Mouse (Mus musculus): ENCODE measurements around the gene Drc1. TPM values are rescaled to one million over a fixed set of nuclear protein-coding genes. Genes with fewer than 3 reads are reported as not detected.

The Drc1 gene
- 1.8 TPM in 2 replicates for polyA plus RNA-seq (2015; fragmentation: Nextera tagmentation; extraction: Ambion mirVana)

GRCm38 (mm10) chr5:30281291-30281732 is at the start of gene Drc1:
Drc1 (plus strand) TSS chr5:30281388.
- Histone ChIP-seq H3K36me3 (no peaks in the 10 kb centered on the region), H3K9me3 (replicated peaks) (no peaks in the 10 kb centered on the region; the same call in 1 of the 2 replicates), H3K27me3 (peaks cover 31% of the 10 kb centered on the region), H3K27ac (no peak within 1 kb of the TSS), H3K4me2 (peak within 1 kb of the TSS; percentile 47), H3K4me1 (replicated peaks) (peaks cover 4% of the 10 kb centered on the region), H3K9ac (no peak within 1 kb of the TSS), H3K4me3 (replicated peaks) (peak within 1 kb of the TSS; percentile 30)
- WGBS (ENCODE audit: insufficient replicate concordance), result 10% methylated on average over 26 of the region's 26 CpGs
- ATAC-seq (ENCODE audit: low read depth) (no peak), DNase-seq (no peak)

GRCm38 (mm10) chr5:30231891-30232270 is 49.3 kb upstream of the Drc1 start:
- WGBS (ENCODE audit: insufficient replicate concordance), result 48% methylated on average over 16 of the region's 16 CpGs
- peak overlapping the region; percentile 70 for H3K9ac ChIP-seq

GRCm38 (mm10) chr5:30232271-30232971 is 48.8 kb upstream of the Drc1 start, which contains the start of gene Selenoi:
Selenoi (plus strand) TSS chr5:30232581.
- H3K4me2 ChIP-seq, result peak within 1 kb of the TSS; percentile 83

More at GRCm38 (mm10) chr5:30231891-30232270, 49.3 kb upstream of the Drc1 start:
- peak overlapping the region; percentile 90 for H3K4me3 ChIP-seq (replicated peaks)
- H3K4me2 ChIP-seq, result peak overlapping the region; percentile 83
- peaks cover 7% of the 10 kb centered on the region; the same call in 1 of the 2 replicates for H3K36me3 ChIP-seq
- peaks cover 45% of the 10 kb centered on the region for H3K4me1 ChIP-seq (replicated peaks)
- peak overlapping the region; percentile 29 for H3K27ac ChIP-seq
- DNase-seq (no peak), ATAC-seq (ENCODE audit: low read depth) (no peak)
- H3K9me3 ChIP-seq (replicated peaks), result no peaks in the 10 kb centered on the region; the same call in 1 of the 2 replicates
- no peaks in the 10 kb centered on the region for H3K27me3 ChIP-seq

GRCm38 (mm10) chr5:30233042-30233441 is 48.1 kb upstream of the Drc1 start:
- peak overlapping the region; percentile 83 for H3K4me2 ChIP-seq
- H3K27me3 ChIP-seq, result no peaks in the 10 kb centered on the region
- H3K9me3 ChIP-seq (replicated peaks), result no peaks in the 10 kb centered on the region; the same call in 1 of the 2 replicates
- peak overlapping the region; percentile 90 for H3K9ac ChIP-seq
- no peak for ATAC-seq (ENCODE audit: low read depth)
- H3K4me1 ChIP-seq (replicated peaks), result peaks cover 56% of the 10 kb centered on the region
- peak; percentile 30 for DNase-seq
- WGBS (ENCODE audit: insufficient replicate concordance), result 4% methylated on average over 15 of the region's 15 CpGs
- H3K36me3 ChIP-seq, result peaks cover 7% of the 10 kb centered on the region; the same call in 1 of the 2 replicates
- H3K4me3 ChIP-seq (replicated peaks), result peak overlapping the region; percentile 90
- peak overlapping the region; percentile 87 for H3K27ac ChIP-seq

More at GRCm38 (mm10) chr5:30232271-30232971, 48.8 kb upstream of the Drc1 start, which contains the start of gene Selenoi:
- WGBS (ENCODE audit: insufficient replicate concordance), result 3% methylated on average over 71 of the region's 71 CpGs
- Histone ChIP-seq H3K4me1 (replicated peaks) (peaks cover 50% of the 10 kb centered on the region), H3K9me3 (replicated peaks) (no peaks in the 10 kb centered on the region; the same call in 1 of the 2 replicates), H3K4me3 (replicated peaks) (peak within 1 kb of the TSS; percentile 90), H3K9ac (peak within 1 kb of the TSS; percentile 90), H3K27ac (peak within 1 kb of the TSS; percentile 87), H3K27me3 (no peaks in the 10 kb centered on the region), H3K36me3 (peaks cover 7% of the 10 kb centered on the region; the same call in 1 of the 2 replicates)
- DNase-seq (peak; percentile 100), ATAC-seq (ENCODE audit: low read depth) (peak; percentile 98)

GRCm38 (mm10) chr5:30233979-30234378 is 47.2 kb upstream of the Drc1 start:
- H3K9ac ChIP-seq, result peak overlapping the region; percentile 90
- H3K9me3 ChIP-seq (replicated peaks), result no peaks in the 10 kb centered on the region; the same call in 1 of the 2 replicates
- H3K27ac ChIP-seq, result peak overlapping the region; percentile 87
- peaks cover 7% of the 10 kb centered on the region; the same call in 1 of the 2 replicates for H3K36me3 ChIP-seq
- peaks cover 65% of the 10 kb centered on the region for H3K4me1 ChIP-seq (replicated peaks)
- DNase-seq (no peak), ATAC-seq (ENCODE audit: low read depth) (no peak)
- WGBS (ENCODE audit: insufficient replicate concordance), result 5% methylated on average over 8 of the region's 8 CpGs
- H3K27me3 ChIP-seq, result no peaks in the 10 kb centered on the region
- peak overlapping the region; percentile 83 for H3K4me2 ChIP-seq
- H3K4me3 ChIP-seq (replicated peaks), result peak overlapping the region; percentile 90

GRCm38 (mm10) chr5:30235641-30236126 is 45.5 kb upstream of the Drc1 start:
- Histone ChIP-seq H3K9me3 (replicated peaks) (no peaks in the 10 kb centered on the region), H3K4me2 (peak overlapping the region; percentile 83), H3K4me1 (replicated peaks) (peaks cover 77% of the 10 kb centered on the region), H3K4me3 (replicated peaks) (0 out of 2 replicates have a peak overlapping the region, but pooled peaks have one; percentile 90), H3K27ac (0 out of 2 replicates have a peak overlapping the region, but pooled peaks have one; percentile 87), H3K36me3 (peaks cover 3% of the 10 kb centered on the region; the same call in 1 of the 2 replicates), H3K27me3 (no peaks in the 10 kb centered on the region), H3K9ac (peak overlapping the region; percentile 4; the same call in 1 of the 2 replicates)
- WGBS (ENCODE audit: insufficient replicate concordance), result 73% methylated on average over 2 of the region's 2 CpGs
- DNase-seq (no peak), ATAC-seq (ENCODE audit: low read depth) (no peak)

GRCm38 (mm10) chr5:30238533-30238932 is 42.7 kb upstream of the Drc1 start:
- DNase-seq (no peak), ATAC-seq (ENCODE audit: low read depth) (no peak)
- no peak overlapping the region for H3K27ac ChIP-seq
- 86% methylated on average over 5 of the region's 5 CpGs for WGBS (ENCODE audit: insufficient replicate concordance)
- no peaks in the 10 kb centered on the region for H3K36me3 ChIP-seq
- H3K27me3 ChIP-seq, result no peaks in the 10 kb centered on the region
- H3K4me3 ChIP-seq (replicated peaks), result no peak overlapping the region
- no peak overlapping the region for H3K9ac ChIP-seq
- no peak overlapping the region for H3K4me2 ChIP-seq
- peaks cover 84% of the 10 kb centered on the region for H3K4me1 ChIP-seq (replicated peaks)
- H3K9me3 ChIP-seq (replicated peaks), result no peaks in the 10 kb centered on the region

- H3K36me3 ChIP-seq, result no peaks in the 10 kb centered on the region
- no peak overlapping the region for H3K4me3 ChIP-seq (replicated peaks)
- no peak for DNase-seq
- H3K27me3 ChIP-seq, result no peaks in the 10 kb centered on the region
- no peaks in the 10 kb centered on the region for H3K9me3 ChIP-seq (replicated peaks)
- ATAC-seq (ENCODE audit: low read depth), result peak; percentile 43; the same call in 1 of the 2 replicates
- H3K9ac ChIP-seq, result no peak overlapping the region
- 0 out of 2 replicates have a peak overlapping the region, but pooled peaks have one; percentile 2 for H3K4me2 ChIP-seq
- no peak overlapping the region for H3K27ac ChIP-seq
- H3K4me1 ChIP-seq (replicated peaks), result peaks cover 84% of the 10 kb centered on the region
- 53% methylated on average over 7 of the region's 7 CpGs for WGBS (ENCODE audit: insufficient replicate concordance)
Measured at GRCm38 (mm10) chr5:30240552-30240951, 40.6 kb upstream of the Drc1 start.

- Histone ChIP-seq H3K4me1 (replicated peaks) (peaks cover 77% of the 10 kb centered on the region), H3K27me3 (no peaks in the 10 kb centered on the region), H3K36me3 (peaks cover under 1% of the 10 kb centered on the region; the same call in 1 of the 2 replicates), H3K9me3 (replicated peaks) (no peaks in the 10 kb centered on the region), H3K9ac (no peak overlapping the region), H3K27ac (no peak overlapping the region), H3K4me3 (replicated peaks) (no peak overlapping the region), H3K4me2 (no peak overlapping the region)
- ATAC-seq (ENCODE audit: low read depth) (no peak), DNase-seq (no peak)
- 35% methylated on average over 1 of the region's 1 CpGs for WGBS (ENCODE audit: insufficient replicate concordance)
Measured at GRCm38 (mm10) chr5:30242410-30242809, 38.8 kb upstream of the Drc1 start.

- Histone ChIP-seq H3K4me3 (replicated peaks) (no peak overlapping the region), H3K4me1 (replicated peaks) (peaks cover 66% of the 10 kb centered on the region), H3K27ac (no peak overlapping the region), H3K4me2 (no peak overlapping the region), H3K27me3 (no peaks in the 10 kb centered on the region), H3K36me3 (peaks cover 7% of the 10 kb centered on the region), H3K9ac (no peak overlapping the region), H3K9me3 (replicated peaks) (no peaks in the 10 kb centered on the region)
- peak; percentile 42; the same call in 1 of the 2 replicates for ATAC-seq (ENCODE audit: low read depth)
- WGBS (ENCODE audit: insufficient replicate concordance), result 30% methylated on average over 9 of the region's 9 CpGs
- DNase-seq, result no peak
Measured at GRCm38 (mm10) chr5:30243741-30244140, 37.4 kb upstream of the Drc1 start.

GRCm38 (mm10) chr5:30245861-30246416 is 35.2 kb upstream of the Drc1 start:
- H3K4me2 ChIP-seq, result no peak overlapping the region
- ATAC-seq (ENCODE audit: low read depth), result no peak
- no peak overlapping the region for H3K4me3 ChIP-seq (replicated peaks)
- no peak overlapping the region for H3K27ac ChIP-seq
- H3K4me1 ChIP-seq (replicated peaks), result peaks cover 49% of the 10 kb centered on the region
- no peaks in the 10 kb centered on the region for H3K27me3 ChIP-seq
- H3K9me3 ChIP-seq (replicated peaks), result no peaks in the 10 kb centered on the region
- 88% methylated on average over 9 of the region's 9 CpGs for WGBS (ENCODE audit: insufficient replicate concordance)
- H3K9ac ChIP-seq, result no peak overlapping the region
- no peak for DNase-seq
- H3K36me3 ChIP-seq, result peaks cover 21% of the 10 kb centered on the region

Data from liver, embryonic 13.5 days (tissue).